17 mouse cellular contexts compared by ENCODE assay signal in the genomic region with DNA sequence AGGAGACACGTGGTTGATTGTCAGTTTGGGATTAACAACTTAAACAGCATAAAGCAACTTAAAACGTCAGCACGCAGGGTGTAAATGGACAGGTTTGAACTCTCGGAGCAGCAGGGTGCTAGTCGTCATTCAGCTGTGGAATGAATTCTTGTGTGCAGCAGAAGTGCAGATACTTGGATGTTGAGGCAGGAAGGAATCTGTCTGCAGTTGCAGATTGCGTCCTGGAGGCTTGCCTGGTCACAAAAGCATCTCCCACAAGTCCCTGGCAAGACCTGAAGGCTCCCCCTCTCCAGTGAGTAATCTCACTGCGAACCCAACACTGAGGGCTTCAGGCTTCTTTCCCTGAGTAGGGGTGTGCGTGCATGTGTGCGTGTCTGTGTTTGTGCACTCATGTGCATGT.
"Had no signal": no experiment of that assay in that cellular context is flagged by ENCODE, and none has a peak within 500 bp of the region (broad histone marks: within the 10 kb centered on the region; RNA-seq: fewer than 3 reads in every experiment).

No protein-coding gene starts in this region.

- H3K9me3 ChIP-seq: limb, embryonic 10.5 days; liver, embryonic 15.5 days; megakaryocyte, embryonic 14.5 days; midbrain, embryonic 15.5 days; neural tube, embryonic 13.5 days had no signal

- H3K27ac ChIP-seq: left cerebral cortex, adult 2 months; limb, embryonic 10.5 days; liver, embryonic 15.5 days; macrophage; midbrain, embryonic 15.5 days; neural tube, embryonic 13.5 days had no signal

- H3K36me3 ChIP-seq: limb, embryonic 10.5 days; liver, embryonic 15.5 days; midbrain, embryonic 15.5 days; neural tube, embryonic 13.5 days had no signal

- H3K4me3 ChIP-seq: left cerebral cortex, adult 2 months; limb, embryonic 10.5 days; liver, embryonic 15.5 days; megakaryocyte, embryonic 14.5 days; midbrain, embryonic 15.5 days; neural tube, embryonic 13.5 days had no signal

- H3K27me3 ChIP-seq: liver, embryonic 15.5 days; midbrain, embryonic 15.5 days; neural tube, embryonic 13.5 days had no signal

- ATAC-seq: lung, postnatal 0 days; midbrain, embryonic 15.5 days had no signal

- DNase-seq: kidney, postnatal 25 days; lung, adult 2 months; retina, postnatal 1 day; right cerebral cortex, postnatal 4 days; spleen, adult 18-20 months; thymus, adult 18-20 months; thymus, postnatal 14 days had no signal

- H3K4me2 ChIP-seq: liver, embryonic 11.5 days; liver, embryonic 15.5 days; midbrain, embryonic 11.5 days; midbrain, embryonic 15.5 days; neural tube, embryonic 13.5 days had no signal

- H3K4me1 ChIP-seq: megakaryocyte, embryonic 14.5 days; midbrain, embryonic 15.5 days had no signal

- H3K9ac ChIP-seq: liver, embryonic 15.5 days; midbrain, embryonic 15.5 days; neural tube, embryonic 13.5 days had no signal
